Mouse (Mus musculus): ENCODE measurements around the gene Ppdpf.

DNA sequence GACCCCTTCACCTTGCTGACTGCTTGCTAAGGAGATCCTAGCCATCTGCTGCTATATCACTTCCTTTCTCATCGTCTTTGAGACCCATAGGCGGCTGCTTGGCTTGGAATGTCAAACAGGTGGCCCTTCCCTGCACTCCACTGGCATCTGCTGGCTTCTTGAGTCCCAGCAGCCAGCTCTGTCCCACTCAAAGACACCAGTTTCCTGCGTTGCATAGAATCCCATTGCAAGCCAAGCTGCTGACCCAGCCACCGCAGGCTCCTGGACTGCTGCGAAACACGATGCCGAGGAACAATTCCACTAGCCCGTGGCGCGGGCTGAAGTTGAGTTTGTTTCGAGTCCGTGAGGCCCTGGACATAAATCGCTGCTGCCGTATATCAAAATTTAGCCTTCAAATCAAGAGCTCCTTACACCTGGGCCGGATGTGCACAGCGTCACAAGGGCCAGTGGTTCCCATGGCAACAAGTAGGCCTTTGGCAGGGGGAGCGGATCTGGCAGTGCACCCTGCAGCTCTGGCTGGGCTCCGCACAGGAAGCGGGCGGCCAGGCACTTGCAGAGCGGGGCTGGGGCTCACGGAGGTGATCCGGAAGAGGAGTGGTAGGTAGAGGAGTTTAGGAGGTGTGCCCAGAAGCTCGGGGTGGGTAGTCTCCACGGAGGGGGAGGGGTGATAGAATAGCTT, 32.6 kb downstream of the Ppdpf start, which contains the start of gene Fndc11:
- TF ChIP-seq CTCF (IDR thresholded peaks at IDR 0.05; ENCODE audit: extremely low read depth, insufficient read length, insufficient replicate concordance, low read depth, low read length) (peak; percentile 28; the same call in 1 of the 2 replicates), POLR2A (IDR thresholded peaks at IDR 0.05; ENCODE audit: low read depth, low read length) (no peak)

All from small intestine, adult 2 months (tissue).